Mouse (Mus musculus): ENCODE measurements around the gene Slc25a26. TPM values are rescaled to one million over a fixed set of nuclear protein-coding genes. Genes with fewer than 3 reads are reported as not detected.
A peak's percentile ranks its signal among the peaks of the same experiment; 100 is the strongest.

Gene Slc25a26
- polyA plus RNA-seq, 1 experiment from 2014 or later: 11.3 TPM

DNA sequence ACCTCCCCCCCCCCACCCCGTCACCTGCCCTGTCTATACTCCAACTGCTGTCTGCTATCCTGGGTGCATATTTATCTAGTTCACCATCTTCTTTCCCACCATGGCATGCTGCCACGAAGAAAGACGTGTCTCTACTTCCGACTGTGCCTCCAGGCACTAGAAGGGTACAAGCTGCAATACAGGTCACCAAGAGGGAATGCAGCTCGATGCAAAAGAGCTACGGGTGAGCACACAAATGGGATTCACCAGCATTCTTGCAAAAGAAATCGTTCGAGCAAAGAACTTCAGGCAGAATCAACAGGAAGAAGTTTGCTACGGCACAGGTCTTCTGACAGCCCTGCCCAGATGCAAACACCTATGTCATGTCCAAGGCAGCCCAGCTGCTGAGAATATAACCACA lies 134.6 kb downstream of the Slc25a26 start:
- DNase-seq (ENCODE audit: low spot score): no peak
- WGBS: 74% methylated on average over 9 of the region's 9 CpGs
- H3K4me1 ChIP-seq: peaks cover 40% of the 10 kb centered on the region
- peaks cover 2% of the 10 kb centered on the region; the same call in 1 of the 2 replicates for H3K36me3 ChIP-seq
- no peak overlapping the region for H3K27ac ChIP-seq
- no peaks in the 10 kb centered on the region for H3K27me3 ChIP-seq (ENCODE audit: insufficient read depth, poor library complexity, severe bottlenecking)
- no peaks in the 10 kb centered on the region for H3K9me3 ChIP-seq
- no peak overlapping the region for H3K4me3 ChIP-seq

DNA sequence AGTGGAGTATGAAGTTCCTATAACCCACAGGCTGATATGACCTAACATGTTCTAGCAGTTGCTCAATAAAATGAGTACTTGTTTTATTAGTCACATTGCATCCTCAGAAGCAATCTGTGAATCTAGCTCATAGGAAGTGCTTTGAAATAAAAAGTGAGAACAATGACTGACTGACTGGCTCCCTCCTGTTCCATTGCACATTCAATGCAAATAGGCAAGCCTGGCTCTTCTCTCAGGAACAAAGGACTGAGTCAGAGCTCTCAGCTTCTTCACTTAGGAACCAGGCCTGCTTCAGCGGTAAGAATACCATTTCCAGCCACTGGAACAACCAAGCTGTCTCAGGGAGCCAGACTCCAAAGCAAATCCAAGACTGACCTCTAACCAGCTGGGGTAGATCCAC lies 135.2 kb downstream of the Slc25a26 start:
- Histone ChIP-seq H3K9me3 (no peaks in the 10 kb centered on the region), H3K4me3 (no peak overlapping the region), H3K27me3 (ENCODE audit: insufficient read depth, poor library complexity, severe bottlenecking) (no peaks in the 10 kb centered on the region), H3K27ac (peak overlapping the region; percentile 16; the same call in 1 of the 2 replicates), H3K36me3 (no peaks in the 10 kb centered on the region; the same call in 1 of the 2 replicates), H3K4me1 (peaks cover 45% of the 10 kb centered on the region)
- 53% methylated on average over 1 of the region's 1 CpGs for WGBS
- DNase-seq (ENCODE audit: low spot score): no peak

DNA sequence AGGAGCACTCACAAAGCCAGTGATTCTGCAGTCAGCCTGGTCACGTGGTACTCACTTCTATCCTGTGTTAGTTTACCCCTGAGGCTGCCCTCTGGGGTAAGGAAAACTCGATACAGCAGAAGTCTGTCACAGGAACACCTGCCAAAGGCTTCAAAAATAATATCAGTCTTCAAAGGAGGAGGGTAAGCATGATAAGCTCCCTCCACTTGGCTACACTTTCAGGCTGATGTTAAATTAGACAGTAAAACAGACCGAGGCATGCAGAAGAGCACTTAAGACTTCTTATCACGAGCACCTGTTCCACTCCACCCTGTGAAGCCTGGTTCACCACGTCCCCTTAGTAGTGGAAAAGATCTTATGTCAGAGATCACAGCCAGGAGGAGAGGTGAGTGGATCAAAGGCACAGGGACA lies 136.9 kb downstream of the Slc25a26 start:
- Histone ChIP-seq H3K36me3 (no peaks in the 10 kb centered on the region; the same call in 1 of the 2 replicates), H3K4me3 (no peak overlapping the region), H3K27ac (no peak overlapping the region), H3K4me1 (peaks cover 39% of the 10 kb centered on the region), H3K9me3 (no peaks in the 10 kb centered on the region), H3K27me3 (ENCODE audit: insufficient read depth, poor library complexity, severe bottlenecking) (no peaks in the 10 kb centered on the region)
- WGBS: 43% methylated on average over 5 of the region's 5 CpGs
- no peak for DNase-seq (ENCODE audit: low spot score)

- no peak for DNase-seq (ENCODE audit: low spot score)
- H3K27me3 ChIP-seq (ENCODE audit: insufficient read depth, poor library complexity, severe bottlenecking): no peaks in the 10 kb centered on the region; the same call in 1 of the 2 replicates
- WGBS: 23% methylated on average over 7 of the region's 7 CpGs
- 0 out of 2 replicates have a peak overlapping the region, but pooled peaks have one; percentile 29 for H3K27ac ChIP-seq
- no peak overlapping the region for H3K4me3 ChIP-seq
- no peaks in the 10 kb centered on the region for H3K9me3 ChIP-seq
- no peaks in the 10 kb centered on the region; the same call in 1 of the 2 replicates for H3K36me3 ChIP-seq
- H3K4me1 ChIP-seq: peaks cover 32% of the 10 kb centered on the region
These were observed 140.2 kb downstream of the Slc25a26 start for GRCm38 (mm10) chr6:94640297-94640696.

DNA sequence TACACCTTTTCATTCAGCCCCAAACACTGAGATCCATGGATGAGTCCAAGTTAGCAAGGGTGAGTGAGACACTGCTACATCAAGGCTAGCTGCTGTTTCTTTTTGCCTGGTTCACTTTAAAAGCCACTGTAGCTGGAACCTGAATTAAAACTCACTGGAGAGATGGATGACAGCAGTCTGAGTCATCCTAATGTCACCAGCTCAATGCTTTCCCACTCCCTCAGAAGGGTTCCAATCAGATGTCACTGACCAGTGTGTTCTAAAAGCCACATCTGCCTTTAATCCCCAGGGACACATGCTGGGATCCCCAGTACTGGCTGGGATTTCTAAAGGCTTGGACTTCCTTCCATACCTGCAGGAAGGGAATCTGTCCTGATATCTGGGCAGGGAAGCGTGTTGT lies 141.9 kb downstream of the Slc25a26 start:
- Histone ChIP-seq H3K27ac (no peak overlapping the region), H3K4me3 (no peak overlapping the region), H3K9me3 (no peaks in the 10 kb centered on the region), H3K4me1 (peaks cover 37% of the 10 kb centered on the region), H3K27me3 (ENCODE audit: insufficient read depth, poor library complexity, severe bottlenecking) (peaks cover 5% of the 10 kb centered on the region; the same call in 1 of the 2 replicates), H3K36me3 (no peaks in the 10 kb centered on the region)
- 68% methylated on average over 1 of the region's 1 CpGs for WGBS
- DNase-seq (ENCODE audit: low spot score): no peak

- 76% methylated on average over 2 of the region's 2 CpGs for WGBS
- DNase-seq (ENCODE audit: low spot score): no peak
- Histone ChIP-seq H3K27ac (no peak overlapping the region), H3K36me3 (no peaks in the 10 kb centered on the region), H3K4me3 (no peak overlapping the region), H3K9me3 (no peaks in the 10 kb centered on the region), H3K4me1 (peaks cover 43% of the 10 kb centered on the region), H3K27me3 (ENCODE audit: insufficient read depth, poor library complexity, severe bottlenecking) (peaks cover 5% of the 10 kb centered on the region; the same call in 1 of the 2 replicates)
These were observed 143.9 kb downstream of the Slc25a26 start for GRCm38 (mm10) chr6:94643989-94644388.

DNA sequence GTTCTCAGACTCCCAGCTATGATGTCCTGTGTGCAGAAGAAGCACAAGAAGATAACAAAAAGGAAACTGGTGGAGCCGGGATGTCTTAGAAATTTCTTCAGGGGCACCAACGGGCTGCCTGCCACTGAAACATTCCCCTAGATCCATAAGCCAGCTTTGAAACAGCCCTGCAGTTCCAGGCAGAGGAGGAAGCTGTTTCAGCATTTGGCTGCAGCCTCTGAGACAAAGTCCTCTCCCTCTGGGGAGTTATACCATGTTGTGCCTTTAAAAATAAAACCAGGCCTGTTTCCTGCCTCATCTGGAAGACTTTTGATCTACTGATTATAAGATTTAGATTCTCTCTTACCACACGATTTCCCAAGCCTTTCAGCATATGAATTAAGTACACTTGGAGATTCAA lies 144.5 kb downstream of the Slc25a26 start:
- 49% methylated on average over 3 of the region's 3 CpGs for WGBS
- H3K4me1 ChIP-seq: peaks cover 49% of the 10 kb centered on the region

DNA sequence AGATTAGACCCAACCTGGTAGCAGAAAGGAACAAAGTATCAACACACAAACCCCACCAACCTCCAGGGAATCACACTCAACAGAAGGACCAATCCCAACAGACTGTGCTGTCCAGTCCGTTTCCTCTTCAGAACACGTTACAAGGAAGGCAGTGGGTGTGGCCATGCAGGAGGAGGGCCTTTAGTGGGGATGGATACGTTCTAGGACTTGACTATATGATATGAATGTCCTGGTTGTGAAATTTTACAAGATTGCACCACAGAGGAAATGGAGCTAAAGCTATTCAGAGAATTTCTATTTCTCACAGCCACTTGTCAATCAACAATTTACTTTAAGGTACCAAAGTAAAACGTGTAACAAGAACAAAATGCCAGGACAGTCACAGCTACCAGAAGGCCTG lies 145.6 kb downstream of the Slc25a26 start:
- Histone ChIP-seq H3K36me3 (no peaks in the 10 kb centered on the region), H3K27ac (no peak overlapping the region), H3K4me3 (no peak overlapping the region), H3K4me1 (peaks cover 49% of the 10 kb centered on the region), H3K9me3 (no peaks in the 10 kb centered on the region), H3K27me3 (ENCODE audit: insufficient read depth, poor library complexity, severe bottlenecking) (peaks cover 13% of the 10 kb centered on the region; the same call in 1 of the 2 replicates)
- no peak for DNase-seq (ENCODE audit: low spot score)
- WGBS: 45% methylated on average over 4 of the region's 4 CpGs

More for the DNA sequence above, 144.5 kb downstream of the Slc25a26 start:
- no peak overlapping the region for H3K4me3 ChIP-seq
- no peak for DNase-seq (ENCODE audit: low spot score)
- H3K36me3 ChIP-seq: no peaks in the 10 kb centered on the region
- H3K27ac ChIP-seq: no peak overlapping the region
- H3K27me3 ChIP-seq (ENCODE audit: insufficient read depth, poor library complexity, severe bottlenecking): peaks cover 5% of the 10 kb centered on the region; the same call in 1 of the 2 replicates
- H3K9me3 ChIP-seq: no peaks in the 10 kb centered on the region

GRCm38 (mm10) chr6:94646274-94646863 lies 146.2 kb downstream of the Slc25a26 start:
- 0 out of 2 replicates have a peak overlapping the region, but pooled peaks have one; percentile 25 for H3K27ac ChIP-seq
- peaks cover 47% of the 10 kb centered on the region for H3K4me1 ChIP-seq
- H3K27me3 ChIP-seq (ENCODE audit: insufficient read depth, poor library complexity, severe bottlenecking): peaks cover 15% of the 10 kb centered on the region; the same call in 1 of the 2 replicates
- no peaks in the 10 kb centered on the region for H3K36me3 ChIP-seq
- 58% methylated on average over 6 of the region's 6 CpGs for whole genome bisulfite sequencing
- no peak for DNase-seq (ENCODE audit: low spot score)
- H3K4me3 ChIP-seq: no peak overlapping the region
- H3K9me3 ChIP-seq: no peaks in the 10 kb centered on the region

DNA sequence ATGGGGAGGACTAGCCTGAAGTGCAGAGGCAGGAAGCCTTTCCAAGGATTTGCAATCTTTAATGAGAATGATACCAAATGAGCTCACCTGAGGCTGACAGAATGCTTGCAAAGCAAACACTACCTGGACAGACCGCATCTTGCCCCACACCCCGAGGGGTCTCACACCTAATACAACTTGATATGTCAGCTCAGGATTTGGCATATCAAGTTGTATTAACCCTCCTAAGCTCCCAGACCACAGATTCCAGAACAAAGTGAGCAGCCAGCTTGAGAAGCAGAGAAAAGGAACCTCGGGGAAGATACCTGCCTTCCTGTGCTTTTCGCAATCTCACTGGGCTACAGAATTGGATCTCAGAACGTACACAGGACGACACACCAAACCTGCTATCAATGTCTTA lies 146.8 kb downstream of the Slc25a26 start:
- Histone ChIP-seq H3K27me3 (ENCODE audit: insufficient read depth, poor library complexity, severe bottlenecking) (peaks cover 15% of the 10 kb centered on the region; the same call in 1 of the 2 replicates), H3K27ac (0 out of 2 replicates have a peak overlapping the region, but pooled peaks have one; percentile 25), H3K36me3 (no peaks in the 10 kb centered on the region), H3K4me3 (no peak overlapping the region), H3K9me3 (no peaks in the 10 kb centered on the region), H3K4me1 (peaks cover 47% of the 10 kb centered on the region)
- no peak for DNase-seq (ENCODE audit: low spot score)
- WGBS: 67% methylated on average over 6 of the region's 6 CpGs

- H3K27me3 ChIP-seq (ENCODE audit: insufficient read depth, poor library complexity, severe bottlenecking): peaks cover 15% of the 10 kb centered on the region; the same call in 1 of the 2 replicates
- no peaks in the 10 kb centered on the region for H3K36me3 ChIP-seq
- peak overlapping the region; percentile 69 for H3K27ac ChIP-seq
- H3K4me3 ChIP-seq: no peak overlapping the region
- H3K4me1 ChIP-seq: peaks cover 44% of the 10 kb centered on the region
- H3K9me3 ChIP-seq: no peaks in the 10 kb centered on the region
- no peak for DNase-seq (ENCODE audit: low spot score)
- 10% methylated on average over 10 of the region's 10 CpGs for WGBS
These were observed 147.7 kb downstream of the Slc25a26 start for GRCm38 (mm10) chr6:94647574-94648430.

DNA sequence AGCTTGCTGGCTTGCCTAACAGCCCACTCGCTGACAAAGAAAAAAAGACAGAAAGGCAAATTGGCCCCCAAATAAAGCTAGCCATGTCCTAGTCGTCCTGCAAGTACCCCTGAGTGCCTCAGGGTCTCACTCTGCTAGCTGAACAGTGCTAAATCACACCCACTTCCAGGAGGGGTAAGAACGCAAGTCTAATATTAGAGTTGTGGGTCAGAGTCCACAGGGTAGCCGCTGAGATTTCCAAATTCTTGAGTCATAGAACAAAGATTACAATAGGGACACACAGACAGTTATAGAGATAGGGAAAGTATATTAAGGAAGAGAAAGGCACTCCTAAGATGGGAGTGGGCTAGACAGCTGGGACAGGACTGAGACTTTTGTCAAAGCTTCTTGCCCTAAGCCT lies 148.4 kb downstream of the Slc25a26 start:
- no peak for DNase-seq (ENCODE audit: low spot score)
- peaks cover 44% of the 10 kb centered on the region for H3K4me1 ChIP-seq
- no peaks in the 10 kb centered on the region for H3K9me3 ChIP-seq
- 45% methylated on average over 4 of the region's 4 CpGs for WGBS
- H3K36me3 ChIP-seq: no peaks in the 10 kb centered on the region
- peak overlapping the region; percentile 69 for H3K27ac ChIP-seq
- peaks cover 15% of the 10 kb centered on the region; the same call in 1 of the 2 replicates for H3K27me3 ChIP-seq (ENCODE audit: insufficient read depth, poor library complexity, severe bottlenecking)
- no peak overlapping the region for H3K4me3 ChIP-seq

GRCm38 (mm10) chr6:94649637-94650036 lies 149.5 kb downstream of the Slc25a26 start:
- WGBS: 70% methylated on average over 1 of the region's 1 CpGs
- H3K4me1 ChIP-seq: peaks cover 44% of the 10 kb centered on the region

More at GRCm38 (mm10) chr6:94649637-94650036, 149.5 kb downstream of the Slc25a26 start:
- Histone ChIP-seq H3K27me3 (ENCODE audit: insufficient read depth, poor library complexity, severe bottlenecking) (peaks cover 15% of the 10 kb centered on the region; the same call in 1 of the 2 replicates), H3K27ac (no peak overlapping the region), H3K36me3 (no peaks in the 10 kb centered on the region), H3K4me3 (no peak overlapping the region), H3K9me3 (no peaks in the 10 kb centered on the region)
- DNase-seq (ENCODE audit: low spot score): no peak
